Mouse (Mus musculus) liver, adult 2 months (tissue): ENCODE results near the gene Ppif. TPM values are rescaled to one million over a fixed set of nuclear protein-coding genes. Genes with fewer than 3 reads are reported as not detected.

Source experiments
- DNase-seq: peaks from one replicate; pipeline ENCODE4 v3.0.0-alpha.2; 2011; ENCODE audit warnings: low read depth, low spot score; ENCODE audit errors: extremely low read depth
- H3K27ac ChIP-seq: fragments of 200-500 bp; replicated peaks from 2 replicates; pipeline ENCODE4 v1.5.1; 2012; ENCODE audit warnings: low read depth, mild to moderate bottlenecking, control low read depth, inconsistent platforms, low read length; ENCODE audit not compliant: insufficient read depth
- H3K27me3 ChIP-seq: fragments of 200-500 bp; 2 replicates; pipeline ENCODE4 v1.6.1; 2012; ENCODE audit warnings: mild to moderate bottlenecking, moderate library complexity, low read length, inconsistent platforms; ENCODE audit not compliant: control insufficient read depth, insufficient read depth
- H3K36me3 ChIP-seq: fragments of 200-500 bp; 2 replicates; pipeline ENCODE4 v1.6.1; 2012; ENCODE audit warnings: low read length, inconsistent platforms; ENCODE audit not compliant: control insufficient read depth, insufficient read depth
- H3K4me1 ChIP-seq: fragments of 200-500 bp; 2 replicates; pipeline ENCODE4 v1.6.1; 2011; ENCODE audit warnings: low read length; ENCODE audit not compliant: control insufficient read depth, insufficient read depth
- H3K4me3 ChIP-seq: fragments of 200-500 bp; 2 replicates; pipeline ENCODE4 v1.5.1; 2011; ENCODE audit warnings: low read depth, mild to moderate bottlenecking, control low read depth, low read length, moderate library complexity; ENCODE audit not compliant: insufficient read depth
- H3K79me2 ChIP-seq: fragments of 200-500 bp; 2 replicates; pipeline ENCODE4 v1.6.1; 2012; ENCODE audit warnings: inconsistent platforms, mild to moderate bottlenecking, low read length, moderate library complexity; ENCODE audit not compliant: control insufficient read depth, insufficient read depth
- H3K9ac ChIP-seq: fragments of 200-500 bp; 2 replicates; pipeline ENCODE4 v1.6.1; 2012; ENCODE audit warnings: low read depth, mild to moderate bottlenecking, control low read depth, inconsistent platforms, low read length
- CTCF ChIP-seq: fragments of 200-500 bp; IDR thresholded peaks from 2 replicates; pipeline ENCODE4 v1.5.1; 2011; ENCODE audit warnings: low read depth, low read length, control low read depth
- POLR2A ChIP-seq: fragments of 200-500 bp; IDR thresholded peaks from 2 replicates; pipeline ENCODE4 v1.6.1; 2011; ENCODE audit warnings: low read length, control low read depth; ENCODE audit not compliant: insufficient read depth; ENCODE audit errors: extremely low read depth
- WGBS: fragments of 180-500 bp; shearing (Covaris S2); methylation state at CpG from one replicate; pipeline ENCODE4 v1.1.7; 2018; 5-methylcytosine and 5-hydroxymethylcytosine counted together
- polyA plus RNA-seq: library from polyadenylated mRNA; depleted of rRNA; stranded (reverse); fragments of >200 nt; gene quantifications from 2 replicates; pipeline ENCODE4 v1.2.3, GENCODE M21; 2012
- total RNA-seq: library from RNA; depleted of rRNA; stranded (reverse); fragments of >200 nt; gene quantifications from 2 replicates; pipeline ENCODE4 v1.2.3, GENCODE M21; 2014

The Ppif gene
- total and polyA plus RNA-seq, 2 experiments = 19.4 to 80.6 TPM

- TF ChIP-seq POLR2A (no peak), CTCF (no peak)
- DNase-seq = no peak
- WGBS = 75% methylated on average over 5 of the region's 5 CpGs
- no peak overlapping the region for H3K27ac ChIP-seq
- H3K27me3 ChIP-seq = no peaks in the 10 kb centered on the region
- H3K4me1 ChIP-seq = peaks cover 20% of the 10 kb centered on the region
- no peak overlapping the region for H3K9ac ChIP-seq
- peaks cover 5% of the 10 kb centered on the region for H3K36me3 ChIP-seq
- H3K4me3 ChIP-seq = no peak overlapping the region
- peaks cover 9% of the 10 kb centered on the region; the same call in 1 of the 2 replicates for H3K79me2 ChIP-seq
Observed at GRCm38 (mm10) chr14:25727149-25727510, 33.2 kb downstream of the Ppif start.

DNA sequence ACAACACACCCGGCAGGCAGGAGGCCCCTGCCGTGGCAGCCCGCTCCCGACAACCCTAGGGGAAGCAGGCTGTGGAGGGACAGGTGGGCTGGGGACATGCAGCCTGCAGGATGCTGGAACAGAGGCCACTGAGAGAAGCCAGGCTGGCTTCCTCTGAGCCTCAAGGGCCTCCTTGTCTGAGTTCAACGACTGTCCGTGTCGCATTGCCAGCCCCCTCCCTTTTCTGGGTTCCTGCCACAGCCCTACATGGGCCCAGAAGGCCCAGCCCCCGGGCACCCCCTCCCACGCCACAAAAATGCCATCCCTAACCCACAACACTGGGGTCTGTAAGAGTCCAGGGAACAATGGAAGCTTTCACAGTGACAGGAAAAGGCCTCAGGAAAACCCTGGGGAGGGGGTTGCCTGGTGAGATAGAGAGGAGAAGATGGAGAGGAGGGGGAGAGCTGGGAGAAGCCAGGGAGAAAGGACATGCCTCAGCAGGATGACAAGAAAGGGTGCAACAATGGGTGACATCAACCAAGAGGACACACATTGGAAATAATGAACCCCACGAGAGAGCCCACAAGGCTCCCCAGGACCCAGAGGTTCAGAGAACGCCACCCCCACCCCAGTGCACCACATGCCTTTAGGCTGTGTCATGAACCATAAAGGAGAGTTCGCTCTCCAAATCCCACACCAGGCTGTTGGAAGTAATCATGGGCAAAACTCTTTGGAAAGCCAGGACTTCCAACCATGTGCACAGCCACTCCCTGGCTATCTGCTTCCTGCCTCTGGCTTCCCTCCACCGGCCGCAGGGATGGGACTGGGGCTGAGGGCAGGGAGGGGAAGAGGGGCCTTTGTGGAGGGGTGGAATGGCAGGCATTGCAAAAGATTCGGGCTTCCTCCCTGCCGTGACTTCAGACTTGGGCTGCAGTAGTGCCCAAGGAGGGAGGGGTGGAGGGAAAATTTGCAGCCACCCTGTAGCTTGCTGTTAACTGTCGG is 41.1 kb downstream of the Ppif start:
- peaks cover 6% of the 10 kb centered on the region for H3K79me2 ChIP-seq
- H3K4me1 ChIP-seq = peaks cover 29% of the 10 kb centered on the region; the same call in 1 of the 2 replicates
- no peaks in the 10 kb centered on the region for H3K27me3 ChIP-seq
- no peak overlapping the region for H3K9ac ChIP-seq
- WGBS = 60% methylated on average over 17 of the region's 17 CpGs
- H3K4me3 ChIP-seq = no peak overlapping the region
- peak overlapping the region; percentile 50; the same call in 1 of the 2 replicates for H3K27ac ChIP-seq
- TF ChIP-seq CTCF (no peak), POLR2A (no peak)
- no peaks in the 10 kb centered on the region for H3K36me3 ChIP-seq
- no peak for DNase-seq

- no peak overlapping the region for H3K4me3 ChIP-seq
- no peaks in the 10 kb centered on the region for H3K27me3 ChIP-seq
- peaks cover 12% of the 10 kb centered on the region for H3K79me2 ChIP-seq
- TF ChIP-seq POLR2A (no peak), CTCF (no peak)
- peak overlapping the region; percentile 32 for H3K27ac ChIP-seq
- H3K4me1 ChIP-seq = peaks cover 32% of the 10 kb centered on the region
- H3K36me3 ChIP-seq = peaks cover 3% of the 10 kb centered on the region; the same call in 1 of the 2 replicates
- no peak overlapping the region; the same call in 1 of the 2 replicates for H3K9ac ChIP-seq
- no peak for DNase-seq
- whole genome bisulfite sequencing = 41% methylated on average over 3 of the region's 3 CpGs
Observed at GRCm38 (mm10) chr14:25736140-25736539, 42.2 kb downstream of the Ppif start.

DNA sequence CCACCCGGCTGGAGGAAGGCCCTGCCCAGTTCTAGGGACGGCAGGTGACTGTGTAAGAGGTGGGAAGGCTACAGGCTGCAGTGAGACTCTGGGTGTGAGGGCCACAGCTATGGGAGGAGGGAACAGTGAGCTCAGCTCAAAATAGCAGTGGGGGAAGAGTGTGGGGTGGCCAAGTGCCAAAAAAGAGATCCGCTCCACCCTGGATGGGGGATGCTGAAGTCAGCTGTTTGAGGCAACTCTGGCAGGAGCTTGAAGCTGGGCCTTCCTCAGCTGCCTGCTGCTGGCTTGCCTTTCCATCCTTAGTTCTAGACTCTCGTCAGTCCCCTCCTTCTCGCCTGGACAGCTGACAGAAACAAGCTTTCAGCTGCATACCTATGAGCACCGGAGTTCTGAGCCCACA is 42.6 kb downstream of the Ppif start:
- Histone ChIP-seq H3K79me2 (peaks cover 12% of the 10 kb centered on the region), H3K27ac (peak overlapping the region; percentile 32), H3K4me3 (no peak overlapping the region), H3K4me1 (peaks cover 32% of the 10 kb centered on the region), H3K9ac (no peak overlapping the region; the same call in 1 of the 2 replicates), H3K36me3 (peaks cover 3% of the 10 kb centered on the region; the same call in 1 of the 2 replicates), H3K27me3 (no peaks in the 10 kb centered on the region)
- no peak for TF ChIP-seq POLR2A
- no peak for TF ChIP-seq CTCF
- peak; percentile 46 for DNase-seq
- 57% methylated on average over 6 of the region's 6 CpGs for WGBS

- peaks cover 38% of the 10 kb centered on the region for H3K4me1 ChIP-seq
- peak; percentile 69 for DNase-seq
- no peaks in the 10 kb centered on the region for H3K27me3 ChIP-seq
- no peak overlapping the region for H3K9ac ChIP-seq
- H3K27ac ChIP-seq = peak overlapping the region; percentile 4; the same call in 1 of the 2 replicates
- H3K36me3 ChIP-seq = peaks cover 3% of the 10 kb centered on the region; the same call in 1 of the 2 replicates
- WGBS = 21% methylated on average over 14 of the region's 14 CpGs
- peaks cover 12% of the 10 kb centered on the region for H3K79me2 ChIP-seq
- TF ChIP-seq POLR2A = no peak
- 0 out of 2 replicates have a peak, but pooled peaks have one; percentile 9 for TF ChIP-seq CTCF
- no peak overlapping the region for H3K4me3 ChIP-seq
Observed at GRCm38 (mm10) chr14:25738591-25739001, 44.6 kb downstream of the Ppif start.
